Comparison of ENCODE assay signal across 8 mouse cellular contexts in genomic region chr4:126256131-126256791, GRCm38 (mm10). TPM values are rescaled to one million over a fixed set of nuclear protein-coding genes. Genes with fewer than 3 reads are reported as not detected.
DNase-seq lines count a peak whose midpoint lies in the region; ATAC-seq and TF ChIP-seq lines count a peak whose summit lies in the region.

Map7d1 (minus strand) TSS chr4:126256343.

- TF ChIP-seq EP300 in CH12.LX (IDR thresholded peaks at IDR 0.05; ENCODE audit: low read length) = no peak
- peak; percentile 81; the same call in 1 of the 2 replicates for TF ChIP-seq EP300 in heart, postnatal 0 days (IDR thresholded peaks at IDR 0.05; ENCODE audit: low read depth)
- peak; percentile 89 for TF ChIP-seq EP300 in stomach, postnatal 0 days (optimal IDR thresholded peaks at IDR 0.05)

- dilution Hi-C loops in CH12.LX (cut with MboI; ENCODE audit: extremely low pct_ligation_motif_present, extremely low pct_unique_long_range_greater_than_20kb, low sequenced_read_pairs) = no loop called here

- H3K36me3 ChIP-seq in CH12.LX (replicated peaks in 1 of 2; ENCODE audit: control insufficient read depth in 1 of 2, insufficient read depth in 1 of 2, low read length in 1 of 2) = peaks cover 0 to 18% of the 10 kb centered on the region in 2 experiments
- no peaks in the 10 kb centered on the region; the same call in 1 of the 2 replicates for H3K36me3 ChIP-seq in forebrain, embryonic 13.5 days (ENCODE audit: poor library complexity, severe bottlenecking)
- no peaks in the 10 kb centered on the region for H3K36me3 ChIP-seq in heart, postnatal 0 days (replicated peaks; ENCODE audit: control insufficient read depth, insufficient read depth, low read length)
- no peaks in the 10 kb centered on the region for H3K36me3 ChIP-seq in liver, embryonic 16.5 days (ENCODE audit: control insufficient read depth, insufficient read depth)
- peaks cover 3% of the 10 kb centered on the region for H3K36me3 ChIP-seq in neural tube, embryonic 12.5 days
- no peaks in the 10 kb centered on the region for H3K36me3 ChIP-seq in stomach, postnatal 0 days (ENCODE audit: control insufficient read depth, insufficient read depth, low read length)

- H3K27ac ChIP-seq in CH12.LX (ENCODE audit: insufficient read depth, low read depth) = peak within 1 kb of the TSS; percentile 73
- H3K27ac ChIP-seq in forebrain, embryonic 13.5 days = peak within 1 kb of the TSS; percentile 94
- peak within 1 kb of the TSS; percentile 96 for H3K27ac ChIP-seq in heart, postnatal 0 days (ENCODE audit: low read depth)
- peak within 1 kb of the TSS; percentile 78 for H3K27ac ChIP-seq in liver, embryonic 16.5 days (ENCODE audit: low read length)
- H3K27ac ChIP-seq in neural tube, embryonic 12.5 days = peak within 1 kb of the TSS; percentile 87
- H3K27ac ChIP-seq in stomach, postnatal 0 days (replicated peaks) = peak within 1 kb of the TSS; percentile 93

- H3K4me1 ChIP-seq in CH12.LX (ENCODE audit: control insufficient read depth in 1 of 2, insufficient read depth in 2 of 2) = peaks cover 27 to 66% of the 10 kb centered on the region in 2 experiments
- H3K4me1 ChIP-seq in forebrain, embryonic 13.5 days = peaks cover 64% of the 10 kb centered on the region
- peaks cover 75% of the 10 kb centered on the region for H3K4me1 ChIP-seq in heart, postnatal 0 days (ENCODE audit: control insufficient read depth, insufficient read depth)
- H3K4me1 ChIP-seq in liver, embryonic 16.5 days (ENCODE audit: control insufficient read depth, low read depth, low read length) = peaks cover 56% of the 10 kb centered on the region
- peaks cover 72% of the 10 kb centered on the region for H3K4me1 ChIP-seq in neural tube, embryonic 12.5 days
- peaks cover 18% of the 10 kb centered on the region; the same call in 1 of the 2 replicates for H3K4me1 ChIP-seq in stomach, postnatal 0 days (replicated peaks; ENCODE audit: control insufficient read depth, insufficient read depth)

- no peaks in the 10 kb centered on the region for H3K9me3 ChIP-seq in CH12.LX (replicated peaks; ENCODE audit: low read length)
- no peaks in the 10 kb centered on the region for H3K9me3 ChIP-seq in forebrain, embryonic 13.5 days (replicated peaks)
- H3K9me3 ChIP-seq in heart, postnatal 0 days (replicated peaks; ENCODE audit: control insufficient read depth, low read length) = no peaks in the 10 kb centered on the region
- H3K9me3 ChIP-seq in liver, embryonic 16.5 days (replicated peaks; ENCODE audit: control insufficient read depth, low read length) = no peaks in the 10 kb centered on the region
- H3K9me3 ChIP-seq in neural tube, embryonic 12.5 days = no peaks in the 10 kb centered on the region
- H3K9me3 ChIP-seq in stomach, postnatal 0 days (ENCODE audit: control insufficient read depth, low read length) = no peaks in the 10 kb centered on the region

- peak; percentile 77 for DNase-seq in CH12.LX (ENCODE audit: extremely low read depth)
- DNase-seq in c-Kit-positive CD71-positive TER-119-positive erythroid progenitor cells, embryonic 14.5 days (ENCODE audit: low spot score) = peak; percentile 80
- peak; percentile 80 for DNase-seq in heart, postnatal 0 days (ENCODE audit: low spot score)
- DNase-seq in kidney, postnatal 4 days = peak; percentile 89 to 94
- DNase-seq in stomach, postnatal 0 days (ENCODE audit: low spot score) = peak; percentile 86

- in situ Hi-C loops in CH12.LX (cut with MboI; ENCODE audit: low pct_ligation_motif_present, low pct_unique_long_range_greater_than_20kb, low sequenced_read_pairs) = no loop called here

- TF ChIP-seq CTCF in CH12.LX (conservative IDR thresholded peaks at IDR 0.05 in 1 of 2, IDR thresholded peaks at IDR 0.05 in 1 of 2; ENCODE audit: low read depth in 2 of 2, low read length in 2 of 2) = no peak
- TF ChIP-seq CTCF in heart, postnatal 0 days (IDR thresholded peaks at IDR 0.05; ENCODE audit: low read depth) = no peak; the same call in 1 of the 2 replicates
- TF ChIP-seq CTCF in stomach, postnatal 0 days (IDR thresholded peaks at IDR 0.05; ENCODE audit: low read depth) = peak; percentile 27; the same call in 1 of the 2 replicates

- under 1% methylated on average over 59 of the region's 59 CpGs for WGBS in forebrain, embryonic 13.5 days
- under 1% methylated on average over 54 of the region's 59 CpGs for WGBS in heart, postnatal 0 days
- under 1% methylated on average over 59 of the region's 59 CpGs for WGBS in liver, embryonic 16.5 days (ENCODE audit: insufficient replicate concordance)
- WGBS in neural tube, embryonic 12.5 days = under 1% methylated on average over 59 of the region's 59 CpGs
- WGBS in stomach, postnatal 0 days = under 1% methylated on average over 55 of the region's 59 CpGs

- ATAC-seq in forebrain, embryonic 13.5 days = peak; percentile 87
- peak; percentile 78 for ATAC-seq in heart, postnatal 0 days (ENCODE audit: insufficient read depth, low read depth)
- peak; percentile 80 for ATAC-seq in liver, embryonic 16.5 days (ENCODE audit: low read depth)
- peak; percentile 79 for ATAC-seq in neural tube, embryonic 12.5 days (ENCODE audit: low FRiP score, low read depth)
- peak; percentile 83 for ATAC-seq in stomach, postnatal 0 days (ENCODE audit: low FRiP score, low TSS enrichment)

- H3K9ac ChIP-seq in CH12.LX (ENCODE audit: insufficient read depth, low read depth) = peak within 1 kb of the TSS; percentile 96
- peak within 1 kb of the TSS; percentile 99 for H3K9ac ChIP-seq in forebrain, embryonic 13.5 days
- peak within 1 kb of the TSS; percentile 90 for H3K9ac ChIP-seq in heart, postnatal 0 days (replicated peaks; ENCODE audit: low read depth, low read length)
- peak within 1 kb of the TSS; percentile 88 for H3K9ac ChIP-seq in liver, embryonic 16.5 days (ENCODE audit: low read depth, low read length)
- H3K9ac ChIP-seq in neural tube, embryonic 12.5 days = peak within 1 kb of the TSS; percentile 99
- peak within 1 kb of the TSS; percentile 98 for H3K9ac ChIP-seq in stomach, postnatal 0 days (ENCODE audit: low read length)

- peak within 1 kb of the TSS; percentile 82 to 97 (median 82) for H3K4me3 ChIP-seq in CH12.LX (replicated peaks in 1 of 3; ENCODE audit: low read depth in 2 of 3, low read length in 2 of 3, poor library complexity in 1 of 3)
- H3K4me3 ChIP-seq in forebrain, embryonic 13.5 days = peak within 1 kb of the TSS; percentile 98
- peak within 1 kb of the TSS; percentile 88 for H3K4me3 ChIP-seq in heart, postnatal 0 days (ENCODE audit: low read depth, low read length)
- H3K4me3 ChIP-seq in liver, embryonic 16.5 days (ENCODE audit: low read depth, low read length) = peak within 1 kb of the TSS; percentile 81
- H3K4me3 ChIP-seq in neural tube, embryonic 12.5 days = peak within 1 kb of the TSS; percentile 100
- peak within 1 kb of the TSS; percentile 99 for H3K4me3 ChIP-seq in stomach, postnatal 0 days (ENCODE audit: low read depth, low read length)

- no peak for TF ChIP-seq RAD21 in CH12.LX (IDR thresholded peaks at IDR 0.05; ENCODE audit: low read depth, low read length)

- peak; percentile 85 for TF ChIP-seq POLR2A in CH12.LX (IDR thresholded peaks at IDR 0.05; ENCODE audit: low read depth, low read length)

- peak within 1 kb of the TSS; percentile 98 for H3K4me2 ChIP-seq in CH12.LX (ENCODE audit: insufficient read depth, low read depth, poor library complexity, severe bottlenecking)
- H3K4me2 ChIP-seq in forebrain, embryonic 13.5 days = peak within 1 kb of the TSS; percentile 99
- H3K4me2 ChIP-seq in heart, postnatal 0 days (ENCODE audit: low read depth, low read length) = peak within 1 kb of the TSS; percentile 89
- H3K4me2 ChIP-seq in liver, embryonic 16.5 days (ENCODE audit: low read depth, low read length) = peak within 1 kb of the TSS; percentile 99
- H3K4me2 ChIP-seq in neural tube, embryonic 12.5 days (replicated peaks) = peak within 1 kb of the TSS; percentile 97
- peak within 1 kb of the TSS; percentile 82 for H3K4me2 ChIP-seq in stomach, postnatal 0 days (replicated peaks; ENCODE audit: low read depth)

- peaks cover 23% of the 10 kb centered on the region for H3K79me2 ChIP-seq in CH12.LX (replicated peaks; ENCODE audit: control insufficient read depth, extremely low read depth, insufficient read depth, poor library complexity, severe bottlenecking)

- H3K27me3 ChIP-seq in CH12.LX (replicated peaks) = no peaks in the 10 kb centered on the region
- H3K27me3 ChIP-seq in forebrain, embryonic 13.5 days = peaks cover 3% of the 10 kb centered on the region; the same call in 1 of the 2 replicates
- H3K27me3 ChIP-seq in heart, postnatal 0 days (ENCODE audit: control insufficient read depth, insufficient read depth, low read length) = no peaks in the 10 kb centered on the region
- H3K27me3 ChIP-seq in liver, embryonic 16.5 days (ENCODE audit: control insufficient read depth, insufficient read depth, low read depth, low read length) = peaks cover 42% of the 10 kb centered on the region
- H3K27me3 ChIP-seq in neural tube, embryonic 12.5 days (replicated peaks) = no peaks in the 10 kb centered on the region
- H3K27me3 ChIP-seq in stomach, postnatal 0 days (ENCODE audit: control insufficient read depth, insufficient read depth, low read length) = no peaks in the 10 kb centered on the region

TF ChIP-seq in CH12.LX, 34 proteins besides CTCF, POLR2A, EP300 and RAD21 (continues in another document):
- TF ChIP-seq RCOR1 (conservative IDR thresholded peaks at IDR 0.05; ENCODE audit: low read depth, low read length) (no peak; the same call in 1 of the 2 replicates), MAFK (IDR thresholded peaks at IDR 0.05; ENCODE audit: insufficient replicate concordance, low read length) (no peak), GABPA (IDR thresholded peaks at IDR 0.05; ENCODE audit: insufficient replicate concordance, low read depth, low read length) (no peak), ZMIZ1 (IDR thresholded peaks at IDR 0.05; ENCODE audit: low read depth, low read length) (peak; percentile 92), ETS1 (conservative IDR thresholded peaks at IDR 0.05; ENCODE audit: low read depth, low read length) (peak; percentile 18; the same call in 1 of the 2 replicates), MXI1 (IDR thresholded peaks at IDR 0.05; ENCODE audit: low read depth, low read length) (peak; percentile 15; the same call in 1 of the 2 replicates), MEF2A (IDR thresholded peaks at IDR 0.05; ENCODE audit: borderline replicate concordance, low read depth, low read length) (peak; percentile 51; the same call in 1 of the 2 replicates)

RNA-seq across cellular contexts. Expression of gene Map7d1, which starts in this region (rescaled TPM):
- total RNA-seq in CH12.LX (2012; rRNA removed) (17.9 and 20.8 TPM in 2 replicates), CH12.LX (2014; rRNA removed) (12.5 and 12.8 TPM in 2 replicates)
- polyA plus RNA-seq in CH12.LX (2012; ENCODE audit: insufficient read length, low read depth) = 62.2 and 72.2 TPM in 2 replicates
- polyA plus RNA-seq in forebrain, embryonic 13.5 days (2015; fragmentation: Nextera tagmentation; extraction: Ambion mirVana) = 53.5 and 58.2 TPM in 2 replicates
- total RNA-seq in heart, postnatal 0 days (2014; rRNA removed; ENCODE audit: low replicate concordance) = 75.0 and 90.1 TPM in 2 replicates
- 35.2 and 37.5 TPM in 2 replicates for polyA plus RNA-seq in heart, postnatal 0 days (2015; fragmentation: Nextera tagmentation; extraction: Ambion mirVana)
- polyA plus RNA-seq in liver, embryonic 16.5 days (2015; fragmentation: Nextera tagmentation; extraction: Ambion mirVana) = 4.6 and 5.8 TPM in 2 replicates
- polyA plus RNA-seq in neural tube, embryonic 12.5 days (2016; fragmentation: Nextera tagmentation; extraction: Ambion mirVana) = 140 and 149 TPM in 2 replicates
- polyA plus RNA-seq in stomach, postnatal 0 days (2015; fragmentation: Nextera tagmentation; extraction: Ambion mirVana) = 15.2 and 17.8 TPM in 2 replicates

Comparison
In these comparisons a context has a peak if more than half of its experiments do, and no peak if none do; other contexts are left out.
1. Peak in every context shown above with its lines: DNase-seq, ATAC-seq, H3K4me3 ChIP-seq and H3K27ac ChIP-seq.